Mouse (Mus musculus): ENCODE measurements at regions not wholly inside any gene's neighbourhood (a gene's known extent, or its start where the extent isn't known, plus 50 kb on each side); places are given as distances from the start of the nearest gene placed in this dataset.

DNA sequence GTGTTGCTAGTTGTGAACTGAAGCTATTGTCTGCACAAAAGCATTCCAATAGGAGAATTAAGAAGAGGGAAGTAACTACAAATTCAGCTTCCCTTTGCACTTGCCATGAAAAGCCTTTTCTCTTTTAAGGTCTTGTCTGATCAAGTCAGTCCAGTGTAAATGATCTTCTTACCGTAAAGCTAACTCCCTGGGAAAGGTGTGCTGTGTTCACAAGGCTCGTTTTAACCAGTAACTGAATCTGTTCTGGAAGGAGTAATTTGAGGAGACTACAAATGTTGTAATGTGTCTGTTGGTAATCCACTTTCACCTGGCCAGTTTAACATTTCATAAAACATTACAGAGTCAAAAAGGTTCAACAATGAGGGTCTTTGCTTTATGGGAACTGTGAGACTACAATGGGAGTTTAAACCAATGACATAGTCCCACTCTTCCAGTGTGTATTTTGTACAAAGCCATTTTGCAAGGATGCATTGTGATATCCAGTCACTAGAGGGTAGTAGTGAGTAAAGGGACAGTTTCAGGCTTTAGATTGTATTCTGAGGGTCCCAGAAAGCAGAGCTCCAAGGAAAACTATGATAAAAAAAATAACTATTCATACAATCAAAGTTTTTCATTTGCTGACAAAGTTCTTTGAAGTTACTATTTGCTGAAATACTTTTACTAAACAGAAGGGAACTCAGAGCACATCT, 590.2 kb downstream of the Stim2 start:
- TF ChIP-seq CTCF (IDR thresholded peaks at IDR 0.05; ENCODE audit: borderline replicate concordance, insufficient read depth, low read length), result no peak
- no peak for TF ChIP-seq POLR2A (IDR thresholded peaks at IDR 0.05; ENCODE audit: low read depth, low read length)

Data from embryonic fibroblast, embryonic 13.5 days (primary cell).